Mouse (Mus musculus): ENCODE measurements around the gene Csrp3. TPM values are rescaled to one million over a fixed set of nuclear protein-coding genes. Genes with fewer than 3 reads are reported as not detected.
A peak's percentile ranks its signal among the peaks of the same experiment; 100 is the strongest.

Csrp3 gene
- polyA plus RNA-seq, 2 experiments = 0.07 to 0.30 TPM

- Histone ChIP-seq H3K4me1 (replicated peaks; ENCODE audit: control insufficient read depth in 2 of 2, insufficient read depth in 2 of 2, low read length in 1 of 2) (peaks cover 12 to 17% of the 10 kb centered on the region in 2 experiments), H3K27ac (no peak overlapping the region), H3K9ac (replicated peaks) (no peak overlapping the region), H3K4me2 (ENCODE audit: low read depth) (peak overlapping the region; percentile 94), H3K36me3 (replicated peaks; ENCODE audit: control insufficient read depth, insufficient read depth, low read depth) (no peaks in the 10 kb centered on the region), H3K9me3 (ENCODE audit: control insufficient read depth, low read length) (no peaks in the 10 kb centered on the region), H3K4me3 (ENCODE audit: insufficient read depth in 1 of 2, low read depth in 2 of 2, low read length in 2 of 2) (no peak overlapping the region), H3K27me3 (ENCODE audit: control insufficient read depth, insufficient read depth, low read length) (no peaks in the 10 kb centered on the region)
- TF ChIP-seq EP300 (IDR thresholded peaks at IDR 0.05; ENCODE audit: low read depth) (no peak), CTCF (IDR thresholded peaks at IDR 0.05; ENCODE audit: low read depth) (no peak)
- 56% methylated on average over 4 of the region's 4 CpGs for WGBS (ENCODE audit: insufficient replicate concordance)
- DNase-seq (ENCODE audit: low read depth in 3 of 3, low spot score in 3 of 3) = peak in 2 of 3 experiments; percentile 14 to 37
- no peak for ATAC-seq (ENCODE audit: insufficient read depth)
Measured at GRCm38 (mm10) chr7:48790117-48790516, 57.7 kb downstream of the Csrp3 start.

GRCm38 (mm10) chr7:48788851-48789572 is 58.8 kb downstream of the Csrp3 start, which contains the start of gene Zdhhc13:
Gene Zdhhc13, plus strand, starts transcription at chr7:48789003.
- Histone ChIP-seq H3K4me1 (replicated peaks; ENCODE audit: control insufficient read depth in 2 of 2, insufficient read depth in 2 of 2, low read length in 1 of 2) (peaks cover 12 to 17% of the 10 kb centered on the region in 2 experiments), H3K36me3 (replicated peaks; ENCODE audit: control insufficient read depth, insufficient read depth, low read depth) (no peaks in the 10 kb centered on the region), H3K4me2 (ENCODE audit: low read depth) (peak within 1 kb of the TSS; percentile 94), H3K9me3 (ENCODE audit: control insufficient read depth, low read length) (no peaks in the 10 kb centered on the region), H3K9ac (replicated peaks) (peak within 1 kb of the TSS; percentile 76), H3K27ac (peak within 1 kb of the TSS; percentile 42), H3K4me3 (ENCODE audit: insufficient read depth in 1 of 2, low read depth in 2 of 2, low read length in 2 of 2) (peak within 1 kb of the TSS; percentile 74 to 78), H3K27me3 (ENCODE audit: control insufficient read depth, insufficient read depth, low read length) (no peaks in the 10 kb centered on the region)
- ATAC-seq (ENCODE audit: insufficient read depth) (peak; percentile 100), DNase-seq (ENCODE audit: low read depth in 3 of 3, low spot score in 3 of 3) (peak; percentile 93 to 95 (median 93))
- under 1% methylated on average over 57 of the region's 57 CpGs for WGBS (ENCODE audit: insufficient replicate concordance)
- TF ChIP-seq CTCF (IDR thresholded peaks at IDR 0.05; ENCODE audit: low read depth) (peak; percentile 9; the same call in 1 of the 2 replicates), EP300 (IDR thresholded peaks at IDR 0.05; ENCODE audit: low read depth) (no peak)

- H3K4me3 ChIP-seq (ENCODE audit: insufficient read depth in 1 of 2, low read depth in 2 of 2, low read length in 2 of 2) = peak overlapping the region in 1 of 2 experiments; percentile 22; a peak in 2 of 4 replicates
- peak overlapping the region; percentile 94 for H3K4me2 ChIP-seq (ENCODE audit: low read depth)
- H3K4me1 ChIP-seq (replicated peaks; ENCODE audit: control insufficient read depth in 2 of 2, insufficient read depth in 2 of 2, low read length in 1 of 2) = peaks cover 12 to 17% of the 10 kb centered on the region in 2 experiments
- no peak overlapping the region for H3K27ac ChIP-seq
- no peaks in the 10 kb centered on the region for H3K27me3 ChIP-seq (ENCODE audit: control insufficient read depth, insufficient read depth, low read length)
- no peak for ATAC-seq (ENCODE audit: insufficient read depth)
- WGBS (ENCODE audit: insufficient replicate concordance) = 52% methylated on average over 3 of the region's 3 CpGs
- H3K36me3 ChIP-seq (replicated peaks; ENCODE audit: control insufficient read depth, insufficient read depth, low read depth) = no peaks in the 10 kb centered on the region
- TF ChIP-seq EP300 (IDR thresholded peaks at IDR 0.05; ENCODE audit: low read depth) (no peak), CTCF (IDR thresholded peaks at IDR 0.05; ENCODE audit: low read depth) (no peak)
- DNase-seq (ENCODE audit: low read depth in 3 of 3, low spot score in 3 of 3) = peak in 2 of 3 experiments; percentile 11 to 27
- H3K9ac ChIP-seq (replicated peaks) = no peak overlapping the region
- no peaks in the 10 kb centered on the region for H3K9me3 ChIP-seq (ENCODE audit: control insufficient read depth, low read length)
Measured at GRCm38 (mm10) chr7:48788348-48788747, 59.5 kb downstream of the Csrp3 start.

- Histone ChIP-seq H3K27me3 (ENCODE audit: control insufficient read depth, insufficient read depth, low read length) (no peaks in the 10 kb centered on the region), H3K9ac (replicated peaks) (no peak overlapping the region), H3K27ac (no peak overlapping the region), H3K4me3 (ENCODE audit: insufficient read depth in 1 of 2, low read depth in 2 of 2, low read length in 2 of 2) (no peak overlapping the region), H3K36me3 (replicated peaks; ENCODE audit: control insufficient read depth, insufficient read depth, low read depth) (no peaks in the 10 kb centered on the region), H3K4me1 (replicated peaks; ENCODE audit: control insufficient read depth in 2 of 2, insufficient read depth in 2 of 2, low read length in 1 of 2) (peaks cover 4 to 5% of the 10 kb centered on the region in 2 experiments), H3K4me2 (ENCODE audit: low read depth) (no peak overlapping the region), H3K9me3 (ENCODE audit: control insufficient read depth, low read length) (no peaks in the 10 kb centered on the region)
- ATAC-seq (ENCODE audit: insufficient read depth) (no peak), DNase-seq (ENCODE audit: low read depth in 3 of 3, low spot score in 3 of 3) (no peak)
- TF ChIP-seq EP300 (IDR thresholded peaks at IDR 0.05; ENCODE audit: low read depth) (no peak), CTCF (IDR thresholded peaks at IDR 0.05; ENCODE audit: low read depth) (no peak)
- 54% methylated on average over 11 of the region's 11 CpGs for WGBS (ENCODE audit: insufficient replicate concordance)
Measured at GRCm38 (mm10) chr7:48784773-48785523, 62.9 kb downstream of the Csrp3 start.

GRCm38 (mm10) chr7:48782432-48782831 is 65.4 kb downstream of the Csrp3 start:
- Histone ChIP-seq H3K4me2 (ENCODE audit: low read depth) (no peak overlapping the region), H3K27ac (no peak overlapping the region), H3K9ac (replicated peaks) (no peak overlapping the region), H3K9me3 (ENCODE audit: control insufficient read depth, low read length) (no peaks in the 10 kb centered on the region), H3K36me3 (replicated peaks; ENCODE audit: control insufficient read depth, insufficient read depth, low read depth) (no peaks in the 10 kb centered on the region), H3K4me3 (ENCODE audit: insufficient read depth in 1 of 2, low read depth in 2 of 2, low read length in 2 of 2) (no peak overlapping the region), H3K4me1 (replicated peaks; ENCODE audit: control insufficient read depth in 2 of 2, insufficient read depth in 2 of 2, low read length in 1 of 2) (0 out of 4 replicates have a peak, but pooled peaks cover 0 to 2% of the 10 kb centered on the region in 2 experiments), H3K27me3 (ENCODE audit: control insufficient read depth, insufficient read depth, low read length) (no peaks in the 10 kb centered on the region)
- no peak for DNase-seq (ENCODE audit: low read depth in 3 of 3, low spot score in 3 of 3)
- no peak for TF ChIP-seq CTCF (IDR thresholded peaks at IDR 0.05; ENCODE audit: low read depth)
- TF ChIP-seq EP300 (IDR thresholded peaks at IDR 0.05; ENCODE audit: low read depth) = no peak
- 62% methylated on average over 4 of the region's 4 CpGs for WGBS (ENCODE audit: insufficient replicate concordance)
- no peak for ATAC-seq (ENCODE audit: insufficient read depth)

Other genes starting within 250 kb of the Csrp3 start
- not detected in 2 replicates for gene Mrgprb3, start 204.2 kb downstream of the Csrp3 start, polyA plus RNA-seq (2012; rRNA removed)
- gene Mrgprb3, start 204.2 kb downstream of the Csrp3 start, polyA plus RNA-seq (2014; fragmentation: Nextera tagmentation; extraction: Ambion mirVana) = not detected in 2 replicates
- 9.4 and 9.5 TPM in 2 replicates for gene Zdhhc13, start 59.0 kb downstream of the Csrp3 start, polyA plus RNA-seq (2012; rRNA removed)
- gene Zdhhc13, start 59.0 kb downstream of the Csrp3 start, polyA plus RNA-seq (2014; fragmentation: Nextera tagmentation; extraction: Ambion mirVana) = 13.5 and 14.8 TPM in 2 replicates
- 23.6 and 25.9 TPM in 2 replicates for gene E2f8, start 33.6 kb upstream of the Csrp3 start, polyA plus RNA-seq (2012; rRNA removed)
- 28.2 and 32.0 TPM in 2 replicates for gene E2f8, start 33.6 kb upstream of the Csrp3 start, polyA plus RNA-seq (2014; fragmentation: Nextera tagmentation; extraction: Ambion mirVana)
- gene Nav2, start 60.7 kb upstream of the Csrp3 start, polyA plus RNA-seq (2012; rRNA removed) = 1.3 and 1.5 TPM in 2 replicates
- gene Nav2, start 60.7 kb upstream of the Csrp3 start, polyA plus RNA-seq (2014; fragmentation: Nextera tagmentation; extraction: Ambion mirVana) = 1.6 and 2.0 TPM in 2 replicates

Measured in liver, embryonic 14.5 days (tissue).